Mouse (Mus musculus) layer of hippocampus, postnatal 25 days (tissue): Measurements from ENCODE around the gene Wdr18. TPM values are rescaled to one million over a fixed set of nuclear protein-coding genes. Genes with fewer than 3 reads are reported as not detected.

Experiments used
- DNase-seq, 2 experiments: peaks; one replicate each; pipeline ENCODE4 v3.0.0; 2022; ENCODE audit warnings: mixed read lengths in 2 of 2, low spot score in 1 of 2; ENCODE audit errors: extremely low spot score in 1 of 2
- total RNA-seq, 2 experiments: library from RNA; stranded (reverse); gene quantifications; 2 replicates each; pipeline ENCODE4 v1.2.3; 2021

Wdr18 gene
- total RNA-seq, 2 experiments from 2014 or later = 42.9 to 45.8 TPM

DNA sequence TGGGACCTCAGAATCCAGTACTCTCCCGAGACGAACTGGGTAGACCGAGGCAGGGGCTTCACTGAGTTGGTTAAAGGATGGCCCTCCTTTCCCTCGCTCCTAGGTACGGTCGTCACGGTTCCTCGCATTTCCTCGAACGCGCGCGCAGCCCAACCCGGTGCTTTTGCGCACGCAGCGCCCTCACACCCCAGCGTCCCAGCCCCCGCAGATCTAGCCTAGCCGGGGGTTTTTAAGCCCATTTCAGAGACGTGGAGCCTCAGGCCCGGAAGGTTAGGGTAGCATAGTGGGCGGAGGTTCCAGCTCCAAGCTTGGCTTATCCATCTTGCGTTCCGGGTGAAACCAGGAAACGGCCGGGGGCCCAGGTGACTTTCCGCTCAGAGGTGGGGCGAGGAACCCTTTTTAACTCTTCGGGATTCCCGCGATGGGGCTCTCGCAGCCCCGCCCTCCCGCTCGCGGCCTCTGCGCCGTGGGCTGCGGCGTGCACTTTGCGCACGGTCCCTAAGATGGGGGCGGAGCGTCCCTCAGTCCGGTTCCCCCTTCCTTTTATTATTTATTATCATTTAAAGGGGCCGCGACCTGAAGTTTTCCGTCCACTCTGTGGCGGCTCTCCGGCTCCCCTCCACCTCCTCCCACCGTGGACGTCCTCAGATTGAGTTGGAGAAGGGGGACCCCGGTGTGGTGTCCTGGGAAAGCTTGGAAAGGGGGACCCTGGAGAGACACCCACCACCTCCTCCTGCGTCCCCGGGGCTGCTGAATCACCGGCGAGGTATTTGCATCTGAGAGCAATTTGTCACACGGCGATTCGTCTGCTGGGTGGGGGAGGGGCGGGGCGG lies 33.2 kb upstream of the Wdr18 start, which contains the start of gene Arid3a:
Arid3a (plus strand) TSS at position 553 of the 833 bp plus-strand sequence.
- DNase-seq = peak; percentile 78 to 86

GRCm38 (mm10) chr10:79927324-79928029 lies 32.5 kb upstream of the Wdr18 start:
- peak; percentile 52 for DNase-seq

- no peak for DNase-seq
Observed at GRCm38 (mm10) chr10:79928030-79928694, 31.8 kb upstream of the Wdr18 start.

DNA sequence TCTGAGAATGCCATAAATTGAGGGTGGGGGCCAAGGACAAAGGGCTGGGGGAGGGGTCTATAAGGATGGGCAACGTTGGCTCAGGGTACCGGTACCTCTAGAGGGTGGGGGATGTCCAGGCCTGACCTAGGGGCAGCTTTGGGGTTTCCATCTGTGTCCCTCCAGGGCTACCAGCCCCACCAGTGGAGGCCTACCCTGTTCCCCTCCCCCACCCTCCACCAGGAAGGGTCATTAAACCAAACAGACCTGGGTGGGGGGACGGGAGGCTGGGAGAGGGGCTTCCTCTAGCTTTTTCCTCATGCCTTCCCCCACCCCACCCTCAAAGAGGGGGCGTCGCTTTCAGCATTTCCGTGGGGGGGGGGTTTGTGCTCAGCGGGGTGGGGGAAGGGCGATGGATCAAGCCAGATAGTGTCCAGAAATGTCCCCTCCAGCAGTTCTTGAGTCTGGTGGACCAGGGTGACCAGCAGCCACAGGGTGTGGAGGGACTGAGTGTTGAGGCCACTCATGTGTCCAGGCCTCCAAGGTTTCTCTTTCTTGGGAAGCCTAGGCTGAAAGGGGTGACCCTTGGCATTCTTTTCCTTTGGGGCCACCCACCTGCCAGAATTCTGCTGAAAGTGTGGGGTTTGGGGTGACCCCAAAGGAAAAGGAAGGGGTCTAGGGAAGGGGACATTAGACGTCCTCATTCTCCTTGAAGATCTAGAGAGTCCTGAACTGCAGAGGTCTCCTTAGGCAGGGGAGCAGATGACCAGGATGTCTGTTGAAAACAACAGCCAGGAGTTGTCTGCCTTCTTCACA lies 30.8 kb upstream of the Wdr18 start:
- DNase-seq = no peak

GRCm38 (mm10) chr10:79929967-79930825 lies 29.8 kb upstream of the Wdr18 start:
- DNase-seq = no peak

DNA sequence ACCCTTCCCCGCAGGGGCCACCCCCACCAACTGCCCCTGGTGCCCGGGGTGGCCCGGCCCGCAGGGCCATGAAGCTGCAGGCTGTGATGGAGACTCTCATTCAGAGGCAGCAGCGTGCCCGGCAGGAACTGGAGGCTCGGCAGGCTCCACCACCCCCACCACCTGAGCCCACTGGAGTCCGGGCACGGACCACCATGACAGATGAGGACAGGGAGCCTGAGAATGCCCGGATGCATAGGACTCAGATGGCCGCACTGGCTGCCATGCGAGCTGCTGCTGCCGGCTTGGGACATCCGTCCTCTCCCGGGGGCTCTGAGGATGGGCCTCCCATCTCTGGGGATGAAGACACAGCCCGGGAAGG lies 29.1 kb upstream of the Wdr18 start:
- no peak for DNase-seq

DNA sequence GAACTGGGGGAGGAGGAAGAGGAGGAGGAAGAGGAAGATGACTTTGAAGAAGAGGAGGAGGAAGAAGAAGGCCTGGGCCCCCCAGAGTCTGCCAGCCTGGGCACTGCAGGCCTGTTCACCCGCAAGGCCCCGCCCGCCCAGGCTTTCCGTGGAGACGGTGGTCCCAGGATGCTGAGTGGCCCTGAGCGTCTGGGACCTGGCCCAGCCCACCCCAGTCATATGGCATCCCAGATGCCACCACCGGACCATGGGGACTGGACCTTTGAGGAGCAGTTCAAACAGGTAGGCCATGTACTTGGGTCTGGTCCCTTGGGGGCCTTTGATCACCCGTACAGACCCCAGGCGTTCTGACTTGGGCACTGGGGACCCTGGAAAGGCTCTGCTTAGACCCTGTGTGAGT lies 28.2 kb upstream of the Wdr18 start:
- no peak for DNase-seq

- DNase-seq = no peak
Observed at GRCm38 (mm10) chr10:79932736-79933135, 27.2 kb upstream of the Wdr18 start.

DNA sequence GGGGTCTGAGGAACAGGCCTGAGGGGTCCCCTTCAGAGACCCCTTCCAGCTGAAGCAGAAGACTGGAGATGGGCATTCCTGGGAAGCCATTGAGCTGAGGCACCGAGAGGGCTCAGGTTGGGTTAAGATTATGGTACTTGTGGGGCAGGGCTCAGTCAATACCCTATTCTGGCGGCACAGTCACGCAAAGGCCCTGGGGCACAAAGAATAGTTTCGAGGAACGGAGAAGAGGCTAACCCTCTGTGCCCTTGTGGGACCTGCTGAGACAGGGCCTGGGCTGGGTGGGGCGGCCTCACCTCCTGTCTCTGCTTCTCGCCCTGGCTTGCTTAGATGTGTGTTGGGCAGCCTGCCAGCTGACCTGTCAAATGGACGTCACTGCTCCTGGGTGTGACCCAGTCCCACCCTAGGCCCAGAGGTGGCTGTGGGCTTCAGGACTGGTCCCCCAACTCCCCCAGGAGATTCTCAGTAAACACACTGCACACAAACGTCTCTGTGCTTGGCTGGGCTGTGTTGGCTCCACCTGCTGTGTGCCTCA lies 26.7 kb upstream of the Wdr18 start:
- DNase-seq = no peak

- DNase-seq = no peak
Observed at GRCm38 (mm10) chr10:79933861-79934260, 26.1 kb upstream of the Wdr18 start.

DNA sequence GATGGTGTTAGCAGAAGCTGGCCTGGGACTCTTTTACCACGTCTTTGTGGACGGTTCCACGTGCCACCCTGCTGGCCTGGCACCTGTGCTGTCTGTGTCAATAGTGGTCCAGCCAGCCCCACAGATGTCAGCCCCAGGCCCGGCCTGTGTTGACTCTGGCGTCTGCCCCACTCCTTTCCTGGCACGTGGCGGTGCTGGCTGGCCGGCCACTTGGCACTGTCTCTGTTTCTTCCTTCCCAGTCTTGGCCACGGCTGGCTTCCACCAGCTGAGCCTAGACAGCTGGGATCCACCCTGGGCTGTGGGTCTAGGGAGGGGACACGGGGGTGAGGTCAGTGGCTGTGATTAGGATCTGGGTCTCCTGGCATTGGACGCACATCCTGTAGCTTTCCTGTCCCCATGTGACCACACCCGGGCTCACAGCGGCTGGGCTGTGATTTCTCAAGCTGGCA lies 25.7 kb upstream of the Wdr18 start:
- DNase-seq = peak in 1 of 2 experiments; percentile 51

DNA sequence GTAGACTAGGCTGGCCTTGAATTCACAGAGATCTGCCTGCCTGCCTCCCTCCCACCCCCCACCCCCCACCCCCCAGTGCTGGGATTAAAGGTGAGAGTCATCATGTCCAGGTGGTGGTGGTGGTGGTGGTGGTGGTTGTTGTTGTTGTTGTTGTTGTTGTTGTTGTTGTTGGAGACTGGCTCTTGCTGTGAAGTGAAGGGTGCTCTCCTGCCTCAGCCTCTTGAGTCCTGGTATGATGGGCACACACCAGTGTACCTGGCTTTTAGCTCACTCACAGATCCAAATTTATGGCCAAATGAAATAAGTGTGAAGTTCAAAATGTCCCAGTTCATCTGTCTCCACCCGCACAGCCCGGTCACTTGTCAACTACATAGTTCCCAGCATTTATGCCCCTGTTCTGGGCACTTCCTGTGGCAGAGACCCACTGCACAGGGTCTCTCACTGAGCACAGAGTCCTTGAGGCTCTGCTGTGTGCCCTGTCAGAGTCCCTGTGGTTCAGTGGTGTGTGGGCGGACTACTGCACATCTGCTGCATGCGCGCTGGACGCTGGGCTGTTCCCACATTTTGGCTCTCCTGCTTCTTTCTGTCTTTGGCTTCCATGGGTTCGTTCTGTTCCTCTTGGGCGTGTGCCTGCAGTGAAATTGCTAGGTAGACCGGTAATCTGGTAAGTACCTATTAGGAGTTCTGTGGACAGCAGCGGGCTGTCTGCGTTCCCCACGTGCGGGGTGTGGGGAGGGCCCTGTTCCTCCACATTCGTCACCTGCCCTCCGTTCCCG lies 25.0 kb upstream of the Wdr18 start:
- DNase-seq = no peak

GRCm38 (mm10) chr10:79936284-79936910 lies 23.6 kb upstream of the Wdr18 start:
- DNase-seq = no peak

- no peak for DNase-seq
Observed at GRCm38 (mm10) chr10:79936911-79937441, 23.0 kb upstream of the Wdr18 start.

DNA sequence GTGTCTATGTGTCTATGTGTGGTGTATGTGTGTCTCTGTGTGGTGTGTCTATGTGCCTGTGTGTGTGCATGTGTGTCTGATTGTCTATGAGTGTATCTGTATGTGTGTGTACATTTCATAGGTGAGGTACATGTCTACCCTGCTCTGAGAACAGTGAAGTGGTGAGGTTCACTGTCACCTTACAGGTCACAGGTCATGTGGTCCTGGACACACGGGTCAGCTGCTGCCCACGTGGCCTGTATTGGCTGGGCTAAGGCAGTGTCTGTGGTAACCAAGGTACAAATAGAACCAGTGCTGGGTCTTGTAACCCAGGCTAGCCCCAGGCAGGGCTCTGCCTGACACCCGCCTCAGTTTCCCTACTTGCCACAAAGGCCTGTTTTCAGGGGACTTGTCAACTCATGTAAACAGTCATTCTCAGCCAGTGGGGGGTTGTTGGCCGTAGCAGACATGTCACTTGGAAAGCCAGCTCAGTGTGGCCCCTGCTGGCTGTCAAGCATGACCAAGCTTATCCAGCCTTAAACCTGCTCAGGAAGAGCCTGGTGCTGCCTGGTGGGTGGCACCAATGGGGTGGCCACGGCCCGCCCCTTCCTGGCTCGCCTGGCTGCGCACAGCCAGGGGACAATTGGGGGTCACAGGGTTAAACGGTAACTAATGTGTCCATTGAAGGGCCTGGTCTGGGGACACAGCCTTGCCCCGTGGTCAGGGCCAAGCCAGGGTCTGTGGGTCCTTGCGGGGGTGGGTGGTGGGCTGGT lies 22.0 kb upstream of the Wdr18 start:
- DNase-seq = no peak

DNA sequence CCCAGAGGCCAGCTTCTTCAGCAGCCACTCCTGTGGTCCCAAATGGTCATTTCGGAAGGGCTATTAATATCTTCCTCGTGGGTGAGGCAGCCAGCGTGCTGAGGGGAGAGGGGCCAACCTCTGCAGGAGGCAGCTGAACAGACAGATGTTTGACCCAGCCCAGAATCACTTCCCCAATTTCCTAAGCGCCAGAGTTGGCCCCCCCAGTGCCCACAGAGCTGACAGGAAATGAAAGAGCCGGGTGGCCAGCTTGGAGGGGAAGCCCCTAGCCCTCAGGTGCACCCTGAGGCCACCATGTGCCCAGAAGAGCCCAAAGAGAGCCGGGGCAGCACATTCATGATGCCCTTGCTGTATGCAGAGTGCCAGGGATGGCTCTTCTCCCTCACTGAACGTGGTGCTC lies 19.2 kb upstream of the Wdr18 start:
- DNase-seq = no peak

DNA sequence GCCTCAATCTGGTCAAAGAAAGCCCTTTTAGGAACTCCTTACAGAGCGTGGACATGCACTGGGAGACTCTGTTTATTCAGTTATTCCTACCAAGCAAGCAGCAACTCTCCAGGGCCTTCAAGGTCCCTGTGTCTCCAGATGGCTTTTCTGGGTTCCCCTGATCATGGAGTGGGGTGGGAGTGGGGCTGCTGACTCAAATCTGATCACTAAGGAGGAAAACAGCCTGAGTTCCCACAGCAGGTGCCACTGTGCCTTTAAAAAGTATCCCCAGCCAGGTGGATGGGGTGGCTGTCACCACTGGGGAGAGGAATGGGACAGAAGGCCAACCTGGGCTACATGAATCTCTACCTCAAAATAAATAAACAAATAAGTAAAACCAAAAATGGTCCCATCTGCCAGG lies 17.0 kb upstream of the Wdr18 start:
- no peak for DNase-seq
